Mouse (Mus musculus) midbrain, postnatal 0 days (tissue): ENCODE measurements around the gene Ftl1. TPM values are rescaled to one million over a fixed set of nuclear protein-coding genes. Genes with fewer than 3 reads are reported as not detected.

Source experiments
- ATAC-seq: fragments of 200-750 bp; cut with Nextera tagmentation; 2 replicates; pipeline ENCODE4 v1.8.0; 2017; ENCODE audit warnings: moderate number of reproducible peaks, mild to moderate bottlenecking, moderate TSS enrichment, moderate library complexity; ENCODE audit not compliant: low FRiP score
- DNase-seq: peaks from one replicate; pipeline ENCODE4 v3.0.0-alpha.2; 2015; ENCODE audit warnings: low spot score
- H3K27ac ChIP-seq: fragments of 300-500 bp; sonication (generic); 2 replicates; pipeline ENCODE4 v1.5.1; 2014; ENCODE audit warnings: low read depth, mild to moderate bottlenecking, low read length, mixed read lengths
- H3K27me3 ChIP-seq: fragments of 300-500 bp; sonication (generic); 2 replicates; pipeline ENCODE4 v1.6.1; 2014; ENCODE audit warnings: low read length, control low read depth, mixed read lengths; ENCODE audit not compliant: insufficient read depth
- H3K36me3 ChIP-seq: fragments of 300-500 bp; sonication (generic); 2 replicates; pipeline ENCODE4 v1.6.1; 2014; ENCODE audit warnings: low read length, control low read depth, mixed read lengths; ENCODE audit not compliant: insufficient read depth
- H3K4me1 ChIP-seq: fragments of 300-500 bp; sonication (generic); 2 replicates; pipeline ENCODE4 v1.6.1; 2014; ENCODE audit warnings: mild to moderate bottlenecking, control low read depth, antibody characterized with exemption, low read length, mixed read lengths; ENCODE audit not compliant: insufficient read depth
- H3K4me2 ChIP-seq: fragments of 300-500 bp; sonication (generic); 2 replicates; pipeline ENCODE4 v1.6.1; 2014; ENCODE audit warnings: low read depth, mild to moderate bottlenecking, low read length, mixed read lengths; ENCODE audit not compliant: poor library complexity, severe bottlenecking
- H3K4me3 ChIP-seq: fragments of 300-500 bp; sonication (generic); 2 replicates; pipeline ENCODE4 v1.5.1; 2014; ENCODE audit warnings: low read depth, mild to moderate bottlenecking, low read length, moderate library complexity
- H3K9ac ChIP-seq: fragments of 300-500 bp; sonication (generic); replicated peaks from 2 replicates; pipeline ENCODE4 v1.6.1; 2014; ENCODE audit warnings: mild to moderate bottlenecking, low read length, moderate library complexity, mixed read lengths; ENCODE audit not compliant: poor library complexity, severe bottlenecking
- H3K9me3 ChIP-seq: fragments of 300-500 bp; sonication (generic); 2 replicates; pipeline ENCODE4 v1.6.1; 2016; ENCODE audit warnings: low read length, control low read depth
- CTCF ChIP-seq: IDR thresholded peaks from 2 replicates; pipeline ENCODE4 v1.5.1; 2016; ENCODE audit warnings: antibody characterized with exemption, mild to moderate bottlenecking
- WGBS: fragments of 180-500 bp; shearing (Covaris S2); extraction: QIAGEN DNeasy Blood & Tissue Kit; methylation state at CpG from one replicate; pipeline ENCODE4 v1.1.7; 2014; 5-methylcytosine and 5-hydroxymethylcytosine counted together
- polyA plus RNA-seq: library from polyadenylated mRNA; unstranded; fragments of >200 nt; fragmentation: Nextera tagmentation; extraction: Ambion mirVana; gene quantifications from 2 replicates; pipeline ENCODE4 v1.2.1, GENCODE M21; 2015
- total RNA-seq: library from RNA; depleted of rRNA; stranded (reverse); fragments of >200 nt; gene quantifications from 2 replicates; pipeline ENCODE4 v1.2.3, GENCODE M21; 2014

Gene Ftl1
- total and polyA plus RNA-seq, 2 experiments from 2014 or later, result 2,428 to 4,797 TPM

DNA sequence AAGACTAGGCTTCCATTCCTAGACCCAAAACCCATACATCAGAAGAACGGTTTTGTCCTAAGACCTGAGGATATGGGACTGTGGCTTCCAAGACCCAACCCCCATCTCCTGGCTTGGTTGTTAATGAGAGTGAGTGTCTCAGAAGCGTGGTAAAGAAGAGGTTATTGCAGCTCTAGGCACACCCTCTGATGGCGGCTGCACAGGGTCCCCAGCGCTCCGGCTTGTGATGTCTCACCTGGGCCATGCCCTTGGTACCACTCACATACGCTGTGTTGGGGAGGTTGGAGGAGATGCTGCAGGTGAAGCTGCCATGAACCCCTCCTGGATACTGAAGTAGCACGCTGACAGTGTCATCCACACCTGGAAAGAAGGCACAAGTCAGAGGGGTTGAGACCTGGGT is 19.1 kb upstream of the Ftl1 start:
- TF ChIP-seq CTCF, result no peak
- Histone ChIP-seq H3K9me3 (no peaks in the 10 kb centered on the region), H3K4me3 (no peak overlapping the region), H3K27me3 (no peaks in the 10 kb centered on the region), H3K9ac (no peak overlapping the region), H3K4me1 (no peaks in the 10 kb centered on the region), H3K36me3 (no peaks in the 10 kb centered on the region), H3K27ac (no peak overlapping the region), H3K4me2 (no peak overlapping the region)
- no peak for DNase-seq
- WGBS, result 93% methylated on average over 7 of the region's 7 CpGs
- no peak for ATAC-seq

DNA sequence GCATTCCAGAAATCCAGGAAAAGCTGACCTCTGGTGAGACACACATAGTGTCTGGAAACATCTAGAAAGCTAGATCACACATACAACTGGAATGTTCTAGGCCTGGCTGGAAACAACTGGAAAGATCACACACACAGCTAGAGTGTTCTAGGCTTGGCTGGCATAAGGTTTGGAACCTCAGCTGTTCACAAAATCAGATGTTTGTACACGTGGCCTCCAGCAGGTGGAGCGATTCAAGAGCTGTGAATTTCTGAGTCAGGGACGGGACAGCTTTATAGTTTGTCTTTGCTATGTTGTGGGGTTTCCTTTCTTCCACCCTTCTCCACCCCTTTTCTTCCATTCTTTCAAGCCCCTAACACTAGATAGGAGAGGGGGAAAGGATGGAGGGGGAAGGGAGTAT is 17.3 kb upstream of the Ftl1 start:
- Histone ChIP-seq H3K27ac (no peak overlapping the region), H3K9ac (no peak overlapping the region), H3K27me3 (no peaks in the 10 kb centered on the region), H3K4me1 (no peaks in the 10 kb centered on the region), H3K36me3 (no peaks in the 10 kb centered on the region), H3K4me2 (no peak overlapping the region), H3K9me3 (no peaks in the 10 kb centered on the region), H3K4me3 (no peak overlapping the region)
- peak; percentile 89 for TF ChIP-seq CTCF
- no peak for ATAC-seq
- peak; percentile 72 for DNase-seq
- 5% methylated on average over 3 of the region's 3 CpGs for WGBS

DNA sequence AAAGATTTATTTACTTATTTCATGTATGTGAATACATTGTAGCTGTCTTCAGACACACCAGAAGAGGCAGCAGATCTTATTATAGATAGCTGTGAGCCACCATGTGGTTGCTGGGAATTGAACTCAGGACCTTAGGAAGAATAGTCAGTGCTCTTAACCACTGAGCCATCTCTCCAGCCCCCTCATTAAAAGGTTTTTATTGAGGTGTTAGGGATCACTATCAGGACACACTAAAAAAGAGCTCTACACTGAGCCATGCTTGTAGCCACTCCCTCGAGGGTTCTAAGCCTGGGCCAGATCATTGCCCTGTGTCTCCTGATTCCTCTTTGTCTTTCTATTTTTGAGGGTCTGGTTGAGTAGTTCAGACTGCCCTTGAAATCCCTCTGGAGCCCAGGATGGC is 16.8 kb upstream of the Ftl1 start:
- H3K4me2 ChIP-seq, result no peak overlapping the region
- DNase-seq (no peak), ATAC-seq (no peak)
- no peaks in the 10 kb centered on the region for H3K4me1 ChIP-seq
- WGBS, result 43% methylated on average over 1 of the region's 1 CpGs
- H3K27me3 ChIP-seq, result no peaks in the 10 kb centered on the region
- no peaks in the 10 kb centered on the region for H3K36me3 ChIP-seq
- H3K9ac ChIP-seq, result no peak overlapping the region
- no peak for TF ChIP-seq CTCF
- H3K27ac ChIP-seq, result no peak overlapping the region
- no peak overlapping the region for H3K4me3 ChIP-seq
- no peaks in the 10 kb centered on the region for H3K9me3 ChIP-seq

DNA sequence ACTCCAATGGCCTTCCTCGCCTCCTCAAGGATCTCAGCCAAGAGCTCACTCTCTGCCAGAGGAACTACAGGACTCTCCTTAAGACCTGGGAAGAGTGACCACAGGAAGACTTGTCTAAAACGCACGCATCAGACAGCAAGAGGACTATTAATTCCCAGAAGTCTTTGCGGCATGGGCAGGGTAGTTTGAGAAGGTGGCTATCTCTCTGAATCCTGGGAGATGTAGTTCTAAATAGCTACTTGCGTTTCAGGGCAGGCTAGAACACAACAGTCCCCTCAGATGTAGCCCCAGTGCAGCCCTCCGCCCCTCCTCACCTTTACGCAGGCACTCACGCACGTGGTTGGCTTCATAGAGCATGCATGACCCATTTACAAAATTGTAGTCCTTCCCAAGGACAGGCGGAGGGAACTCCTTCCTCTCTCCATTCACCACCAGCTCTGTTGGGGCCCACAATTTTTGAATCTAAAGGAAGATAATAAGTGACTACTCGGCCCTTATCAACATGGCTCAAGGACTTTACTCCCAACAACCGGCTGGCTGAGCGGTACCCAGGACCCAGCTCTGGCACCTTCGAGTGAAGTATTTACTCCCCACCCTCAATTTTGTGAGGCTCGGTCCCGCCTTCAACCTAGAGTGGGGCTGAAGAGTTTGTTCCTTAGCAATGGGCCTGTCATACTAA is 15.7 kb upstream of the Ftl1 start:
- H3K4me1 ChIP-seq, result no peaks in the 10 kb centered on the region
- no peaks in the 10 kb centered on the region for H3K27me3 ChIP-seq
- no peak overlapping the region for H3K4me3 ChIP-seq
- no peak overlapping the region for H3K4me2 ChIP-seq
- H3K9ac ChIP-seq, result no peak overlapping the region; the same call in 1 of the 2 replicates
- WGBS, result 72% methylated on average over 16 of the region's 16 CpGs
- no peak for ATAC-seq
- TF ChIP-seq CTCF, result no peak
- H3K27ac ChIP-seq, result no peak overlapping the region
- H3K9me3 ChIP-seq, result no peaks in the 10 kb centered on the region
- DNase-seq, result peak; percentile 21
- H3K36me3 ChIP-seq, result no peaks in the 10 kb centered on the region

DNA sequence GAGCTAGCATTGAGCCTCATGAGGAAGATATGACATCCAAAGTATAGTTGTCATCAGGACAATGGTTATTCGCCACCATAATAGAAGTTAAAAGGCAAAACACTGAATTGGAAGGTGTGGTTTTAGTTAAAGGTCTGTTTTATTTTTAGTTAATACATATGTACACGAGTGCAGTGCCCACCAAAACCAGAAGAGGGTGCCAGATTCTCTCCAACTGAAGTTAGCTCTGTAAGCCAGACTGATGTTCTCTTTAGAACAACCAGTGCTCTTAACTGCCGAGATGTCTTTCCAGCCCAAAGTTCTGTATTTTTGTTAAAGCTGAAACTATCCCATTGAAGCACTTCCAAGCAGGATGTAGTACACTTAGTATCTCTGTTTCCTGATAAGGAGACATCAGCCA is 11.2 kb upstream of the Ftl1 start:
- H3K36me3 ChIP-seq, result no peaks in the 10 kb centered on the region
- no peak overlapping the region for H3K27ac ChIP-seq
- no peaks in the 10 kb centered on the region for H3K9me3 ChIP-seq
- H3K4me1 ChIP-seq, result peaks cover 1% of the 10 kb centered on the region; the same call in 1 of the 2 replicates
- H3K27me3 ChIP-seq, result no peaks in the 10 kb centered on the region
- no peak overlapping the region for H3K4me2 ChIP-seq
- H3K9ac ChIP-seq, result no peak overlapping the region
- 3% methylated on average over 3 of the region's 3 CpGs for WGBS
- DNase-seq (peak; percentile 79), ATAC-seq (no peak)
- peak; percentile 87 for TF ChIP-seq CTCF
- H3K4me3 ChIP-seq, result no peak overlapping the region

DNA sequence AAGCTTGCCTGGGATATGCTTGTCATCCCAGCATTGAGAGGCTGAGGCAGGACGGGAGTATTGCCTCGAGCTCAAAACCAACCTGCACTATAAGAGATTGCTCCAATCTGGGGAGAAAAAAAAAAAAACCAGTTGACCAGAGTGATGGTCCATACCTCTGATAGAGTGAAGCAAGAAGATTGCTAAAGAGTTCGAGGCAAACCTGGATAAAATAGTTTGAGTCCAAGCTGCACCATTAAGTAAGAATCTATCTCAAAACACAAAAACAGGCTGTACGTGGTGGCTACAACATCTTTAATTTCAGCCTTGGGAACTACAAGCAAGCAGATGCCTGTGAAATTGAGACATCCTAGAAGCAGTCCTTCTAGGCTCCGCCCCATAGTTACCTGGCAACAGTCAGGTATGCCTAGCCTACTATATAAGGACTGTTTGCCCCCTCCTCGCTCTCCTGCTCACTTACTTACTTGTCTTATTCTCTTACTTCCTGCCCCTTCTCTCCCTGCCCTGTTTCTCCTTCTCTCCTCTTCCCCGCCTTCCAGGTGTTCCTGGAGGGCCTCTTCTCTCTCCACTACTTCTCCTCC is 7.5 kb upstream of the Ftl1 start:
- 28% methylated on average over 7 of the region's 7 CpGs for WGBS
- no peak for ATAC-seq

More for the DNA sequence above, 7.5 kb upstream of the Ftl1 start:
- Histone ChIP-seq H3K4me2 (peak overlapping the region; percentile 52), H3K4me3 (peak overlapping the region; percentile 79), H3K9me3 (no peaks in the 10 kb centered on the region), H3K36me3 (peaks cover 15% of the 10 kb centered on the region), H3K9ac (peak overlapping the region; percentile 44), H3K4me1 (peaks cover 5% of the 10 kb centered on the region; the same call in 1 of the 2 replicates), H3K27me3 (no peaks in the 10 kb centered on the region), H3K27ac (no peak overlapping the region)
- TF ChIP-seq CTCF, result no peak
- DNase-seq, result no peak
